In the genomic region with DNA sequence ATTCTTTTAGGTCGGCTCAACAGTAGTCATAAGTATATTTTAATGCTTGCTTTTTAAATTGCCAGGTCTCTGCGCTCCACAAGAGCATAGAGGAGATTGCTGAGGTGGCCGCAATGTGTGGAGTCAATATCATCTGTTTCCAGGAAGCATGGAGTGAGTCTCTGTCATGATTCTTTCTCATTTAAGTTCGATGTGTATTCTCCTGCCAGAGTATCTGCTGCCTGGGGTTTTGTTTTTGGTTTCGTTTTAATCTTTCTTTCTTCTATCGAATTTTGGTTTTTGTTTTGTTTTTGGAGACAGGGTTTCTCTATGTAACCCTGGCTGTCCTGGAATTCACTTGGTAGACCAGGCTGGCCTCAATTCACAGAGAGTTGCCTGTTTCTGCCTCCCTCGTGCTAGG, we compare ENCODE assay signal across 22 mouse cellular contexts. TPM values are rescaled to one million over a fixed set of nuclear protein-coding genes. Genes with fewer than 3 reads are reported as not detected.
"Had no signal": no experiment of that assay in that cellular context is flagged by ENCODE, and none has a peak within 500 bp of the region (broad histone marks: within the 10 kb centered on the region; RNA-seq: fewer than 3 reads in every experiment).

No protein-coding gene starts in this region.

- H3K4me2 ChIP-seq: liver, embryonic 12.5 days; liver, embryonic 15.5 days; lung, embryonic 15.5 days had no signal

- H3K27ac ChIP-seq: kidney, postnatal 0 days; left cerebral cortex, adult 2 months; liver, embryonic 12.5 days; liver, embryonic 15.5 days; lung, embryonic 15.5 days; midbrain, embryonic 10.5 days; stomach, postnatal 0 days had no signal

- H3K4me3 ChIP-seq: left cerebral cortex, adult 2 months; liver, embryonic 12.5 days; liver, embryonic 15.5 days; lung, embryonic 15.5 days; megakaryocyte, embryonic 14.5 days; midbrain, embryonic 10.5 days had no signal

- H3K36me3 ChIP-seq: liver, embryonic 12.5 days; liver, embryonic 15.5 days; lung, embryonic 15.5 days; midbrain, embryonic 10.5 days had no signal

- DNase-seq: kidney, adult 2 months; kidney, postnatal 36 days; layer of hippocampus, postnatal 36 days; lung, adult 18-20 months; lung, postnatal 10 days; lung, postnatal 36 days; midbrain, embryonic 14.5 days; right cerebral cortex, adult 18-20 months; right cerebral cortex, postnatal 14 days; right cerebral cortex, postnatal 4 days; thymus, adult 2 months; thymus, postnatal 14 days; thymus, postnatal 4 days had no signal

- H3K9ac ChIP-seq: liver, embryonic 12.5 days; liver, embryonic 15.5 days; lung, embryonic 15.5 days had no signal

- ATAC-seq: liver, embryonic 12.5 days had no signal

- H3K9me3 ChIP-seq: liver, embryonic 12.5 days; liver, embryonic 15.5 days; lung, embryonic 15.5 days; megakaryocyte, embryonic 14.5 days; midbrain, embryonic 10.5 days had no signal

- H3K4me1 ChIP-seq: lung, embryonic 15.5 days had no signal

- H3K27me3 ChIP-seq: liver, embryonic 12.5 days; liver, embryonic 15.5 days; lung, embryonic 15.5 days had no signal

RNA-seq across cellular contexts. Expression of gene Upb1, which starts 14.0 kb away (rescaled TPM):
- total RNA-seq: layer of hippocampus, postnatal 36 days had no signal
- polyA plus RNA-seq: midbrain, embryonic 10.5 days; neural tube, embryonic 11.5 days had no signal
